ENCODE assay signal across 12 mouse cellular contexts in genomic region chr10:86793509-86793951, GRCm38 (mm10). TPM values are rescaled to one million over a fixed set of nuclear protein-coding genes. Genes with fewer than 3 reads are reported as not detected.
DNase-seq lines count a peak whose midpoint lies in the region; ATAC-seq lines count a peak whose summit lies in the region.
"Had no signal": no experiment of that assay in that cellular context is flagged by ENCODE, and none has a peak within 500 bp of the region (broad histone marks: within the 10 kb centered on the region; RNA-seq: fewer than 3 reads in every experiment).

No protein-coding gene starts in this region.

- H3K4me3 ChIP-seq in embryonic facial prominence, embryonic 11.5 days (ENCODE audit: low read depth, low read length): no peak overlapping the region
- no peak overlapping the region for H3K4me3 ChIP-seq in embryonic facial prominence, embryonic 10.5 days
- H3K4me3 ChIP-seq in forebrain, embryonic 13.5 days: no peak overlapping the region
- H3K4me3 ChIP-seq: embryonic facial prominence, embryonic 13.5 days had no signal

- no peak overlapping the region for H3K9ac ChIP-seq in embryonic facial prominence, embryonic 11.5 days (replicated peaks; ENCODE audit: low read length)
- no peak overlapping the region for H3K9ac ChIP-seq in forebrain, embryonic 13.5 days
- H3K9ac ChIP-seq: embryonic facial prominence, embryonic 13.5 days had no signal

- H3K4me2 ChIP-seq in embryonic facial prominence, embryonic 11.5 days (ENCODE audit: low read depth, low read length): no peak overlapping the region
- H3K4me2 ChIP-seq in forebrain, embryonic 13.5 days: no peak overlapping the region
- H3K4me2 ChIP-seq: embryonic facial prominence, embryonic 13.5 days had no signal

- DNase-seq in embryonic facial prominence, embryonic 11.5 days (ENCODE audit: low spot score): no peak
- DNase-seq in embryonic facial prominence, embryonic 10.5 days (ENCODE audit: low spot score): no peak
- DNase-seq in ovary, postnatal 36 days (ENCODE audit: low spot score): peak; percentile 26
- DNase-seq in ovary, postnatal 14 days (ENCODE audit: low spot score): no peak
- peak; percentile 39 to 53 for DNase-seq in lung, adult 18-20 months
- DNase-seq in testis, postnatal 14 days (ENCODE audit: low spot score): peak; percentile 44
- no peak for DNase-seq in layer of hippocampus, postnatal 14 days (ENCODE audit: low spot score in 2 of 2)

- H3K27me3 ChIP-seq in embryonic facial prominence, embryonic 11.5 days (ENCODE audit: control insufficient read depth, insufficient read depth, low read length): no peaks in the 10 kb centered on the region
- no peaks in the 10 kb centered on the region for H3K27me3 ChIP-seq in embryonic facial prominence, embryonic 10.5 days (replicated peaks; ENCODE audit: low read depth, poor library complexity, severe bottlenecking)
- no peaks in the 10 kb centered on the region for H3K27me3 ChIP-seq in forebrain, embryonic 13.5 days
- H3K27me3 ChIP-seq: embryonic facial prominence, embryonic 13.5 days; Patski had no signal

- WGBS in embryonic facial prominence, embryonic 11.5 days: 54% methylated on average over 2 of the region's 2 CpGs
- WGBS in embryonic facial prominence, embryonic 10.5 days: 77% methylated on average over 2 of the region's 2 CpGs
- WGBS in forebrain, embryonic 13.5 days: 71% methylated on average over 2 of the region's 2 CpGs

- H3K27ac ChIP-seq in embryonic facial prominence, embryonic 11.5 days (replicated peaks; ENCODE audit: low read depth, low read length): no peak overlapping the region
- no peak overlapping the region for H3K27ac ChIP-seq in embryonic facial prominence, embryonic 10.5 days (replicated peaks)
- no peak overlapping the region for H3K27ac ChIP-seq in forebrain, embryonic 13.5 days
- H3K27ac ChIP-seq: embryonic facial prominence, embryonic 13.5 days had no signal

- H3K9me3 ChIP-seq in embryonic facial prominence, embryonic 11.5 days (replicated peaks; ENCODE audit: control insufficient read depth, low read length): no peaks in the 10 kb centered on the region
- no peaks in the 10 kb centered on the region for H3K9me3 ChIP-seq in embryonic facial prominence, embryonic 10.5 days
- no peaks in the 10 kb centered on the region for H3K9me3 ChIP-seq in forebrain, embryonic 13.5 days (replicated peaks)
- H3K9me3 ChIP-seq: embryonic facial prominence, embryonic 13.5 days had no signal

- ATAC-seq in embryonic facial prominence, embryonic 11.5 days (replicated peaks; ENCODE audit: insufficient number of reproducible peaks, low FRiP score, low TSS enrichment, low read depth): 0 out of 2 replicates have a peak, but pooled peaks have one; percentile 44
- no peak for ATAC-seq in forebrain, embryonic 13.5 days
- ATAC-seq: Patski had no signal

- no peaks in the 10 kb centered on the region for H3K4me1 ChIP-seq in embryonic facial prominence, embryonic 11.5 days (ENCODE audit: control insufficient read depth, insufficient read depth, low read length)
- H3K4me1 ChIP-seq in embryonic facial prominence, embryonic 10.5 days: peaks cover 12% of the 10 kb centered on the region
- 0 out of 2 replicates have a peak, but pooled peaks cover 1% of the 10 kb centered on the region for H3K4me1 ChIP-seq in forebrain, embryonic 13.5 days

- H3K36me3 ChIP-seq in embryonic facial prominence, embryonic 11.5 days (replicated peaks; ENCODE audit: control insufficient read depth, insufficient read depth, low read depth, low read length): no peaks in the 10 kb centered on the region
- H3K36me3 ChIP-seq in embryonic facial prominence, embryonic 10.5 days (replicated peaks): no peaks in the 10 kb centered on the region
- no peaks in the 10 kb centered on the region for H3K36me3 ChIP-seq in forebrain, embryonic 13.5 days (ENCODE audit: poor library complexity, severe bottlenecking)
- H3K36me3 ChIP-seq: embryonic facial prominence, embryonic 13.5 days had no signal

RNA-seq across cellular contexts. Expression of gene Nt5dc3, which starts 14.7 kb away (rescaled TPM):
- polyA plus RNA-seq in embryonic facial prominence, embryonic 11.5 days (2014; fragmentation: Nextera tagmentation; extraction: Ambion mirVana): 1.1 and 1.6 TPM in 2 replicates
- polyA plus RNA-seq in embryonic facial prominence, embryonic 10.5 days (2016; fragmentation: Nextera tagmentation; extraction: Ambion mirVana): 0.75 and 0.85 TPM in 2 replicates
- 100 to 1,000 TPM; 125 to 134 TPM for total RNA-seq in layer of hippocampus, postnatal 14 days (2021)
- 3.5 and 4.3 TPM in 2 replicates for polyA plus RNA-seq in forebrain, embryonic 13.5 days (2015; fragmentation: Nextera tagmentation; extraction: Ambion mirVana)

RNA-seq across cellular contexts. Expression of gene Gm49358, which starts 29.8 kb away (rescaled TPM):
- polyA plus RNA-seq in embryonic facial prominence, embryonic 11.5 days (2014; fragmentation: Nextera tagmentation; extraction: Ambion mirVana): 0.24 and 0.31 TPM in 2 replicates
- not detected in 2 replicates for polyA plus RNA-seq in embryonic facial prominence, embryonic 10.5 days (2016; fragmentation: Nextera tagmentation; extraction: Ambion mirVana)
- total RNA-seq in layer of hippocampus, postnatal 14 days (2021): 10 to 100 TPM; 42.4 to 45.8 TPM
- not detected in 2 replicates for polyA plus RNA-seq in forebrain, embryonic 13.5 days (2015; fragmentation: Nextera tagmentation; extraction: Ambion mirVana)
- polyA plus RNA-seq: embryonic facial prominence, embryonic 13.5 days; liver, embryonic 16.5 days; neural tube, embryonic 11.5 days had no signal

Comparison
In these comparisons a context has a peak if more than half of its experiments do, and no peak if none do; other contexts are left out.
1. DNase-seq: peak in ovary, postnatal 36 days (single experiment), lung, adult 18-20 months (2 of 2) and testis, postnatal 14 days (single experiment); none in embryonic facial prominence, embryonic 11.5 days (single experiment), embryonic facial prominence, embryonic 10.5 days (single experiment), ovary, postnatal 14 days (single experiment) and layer of hippocampus, postnatal 14 days (0 of 2).